Mouse (Mus musculus) small intestine, adult 10 weeks (tissue): Measurements from ENCODE around the gene Olfr792. TPM values are rescaled to one million over a fixed set of nuclear protein-coding genes. Genes with fewer than 3 reads are reported as not detected.

Experiments used
- polyA plus RNA-seq: library from polyadenylated mRNA; stranded (reverse); fragments of 350-450 nt; fragmentation: Illumina TruSeq; extraction: RNeasy Lipid Tissue Mini Kit (QIAGEN cat#74804); gene quantifications from one replicate; pipeline ENCODE4 v1.2.3, GENCODE M21; 2014; ENCODE audit warnings: low replicate concordance

Gene Olfr792
- not detected for polyA plus RNA-seq

DNA sequence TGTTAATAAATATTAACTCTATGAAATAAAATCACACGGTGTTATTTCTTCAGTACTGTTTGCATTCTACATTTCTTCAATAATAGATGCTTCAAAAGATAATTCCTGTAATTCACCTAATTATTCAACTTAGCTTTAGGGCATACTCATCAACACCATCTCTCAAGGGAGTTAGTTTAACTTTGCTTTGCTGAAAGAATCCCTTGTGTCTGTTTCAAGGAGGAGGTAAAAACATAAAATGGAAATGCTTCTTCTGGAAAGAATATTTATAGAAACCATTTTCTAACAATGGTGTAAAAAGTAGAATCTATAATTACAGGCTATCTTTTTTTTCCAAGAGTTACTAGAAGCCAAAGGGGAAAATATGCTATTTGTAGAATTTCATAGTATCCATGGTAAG lies at the start of gene Olfr792:
TSS of gene Olfr792 (plus strand) at position 301 of the 400 bp plus-strand sequence.

GRCm38 (mm10) chr10:129498192-129498591 lies 40.8 kb upstream of the Olfr792 start, which contains the start of gene Olfr790:
Gene Olfr790, plus strand, starts transcription at chr10:129498492.

GRCm38 (mm10) chr10:129521492-129521891 lies 17.5 kb upstream of the Olfr792 start, which contains the start of gene Olfr791:
Gene Olfr791, plus strand, starts transcription at chr10:129521792.

GRCm38 (mm10) chr10:129567355-129567754 lies 28.4 kb downstream of the Olfr792 start, which contains the start of gene Olfr794:
Gene Olfr794, plus strand, starts transcription at chr10:129567655.

Other genes with a start within 250 kb of the Olfr792 start
- not detected for gene Olfr780, start 221.0 kb upstream of the Olfr792 start, polyA plus RNA-seq
- gene Olfr781, start 210.3 kb upstream of the Olfr792 start, polyA plus RNA-seq: not detected
- gene Olfr782, start 190.3 kb upstream of the Olfr792 start, polyA plus RNA-seq: not detected
- gene Olfr784, start 155.1 kb upstream of the Olfr792 start, polyA plus RNA-seq: not detected
- gene Olfr785, start 133.7 kb upstream of the Olfr792 start, polyA plus RNA-seq: not detected
- gene Olfr786, start 111.9 kb upstream of the Olfr792 start, polyA plus RNA-seq: not detected
- not detected for gene Olfr787, start 77.3 kb upstream of the Olfr792 start, polyA plus RNA-seq
- not detected for gene Olfr788, start 68.2 kb upstream of the Olfr792 start, polyA plus RNA-seq
- not detected for gene Olfr789, start 54.4 kb upstream of the Olfr792 start, polyA plus RNA-seq
- not detected for gene Olfr790, start 40.7 kb upstream of the Olfr792 start, polyA plus RNA-seq
- not detected for gene Olfr791, start 17.4 kb upstream of the Olfr792 start, polyA plus RNA-seq
- gene Olfr794, start 28.5 kb downstream of the Olfr792 start, polyA plus RNA-seq: not detected
- gene Olfr796, start 73.4 kb downstream of the Olfr792 start, polyA plus RNA-seq: not detected
- not detected for gene Olfr798, start 88.8 kb downstream of the Olfr792 start, polyA plus RNA-seq
- not detected for gene Olfr799, start 98.3 kb downstream of the Olfr792 start, polyA plus RNA-seq
- not detected for gene Olfr800, start 118.5 kb downstream of the Olfr792 start, polyA plus RNA-seq
- not detected for gene Olfr801, start 134.7 kb downstream of the Olfr792 start, polyA plus RNA-seq
- not detected for gene Olfr802, start 149.0 kb downstream of the Olfr792 start, polyA plus RNA-seq
- gene Olfr803, start 155.1 kb downstream of the Olfr792 start, polyA plus RNA-seq: not detected
- gene Olfr804, start 164.0 kb downstream of the Olfr792 start, polyA plus RNA-seq: not detected
- gene Olfr805, start 190.2 kb downstream of the Olfr792 start, polyA plus RNA-seq: not detected
- gene Olfr806, start 202.8 kb downstream of the Olfr792 start, polyA plus RNA-seq: not detected
- not detected for gene Olfr807, start 218.6 kb downstream of the Olfr792 start, polyA plus RNA-seq
- not detected for gene Olfr808, start 226.3 kb downstream of the Olfr792 start, polyA plus RNA-seq
- gene Olfr809, start 235.5 kb downstream of the Olfr792 start, polyA plus RNA-seq: not detected